8 mouse cellular contexts compared by ENCODE assay signal in the genomic region with DNA sequence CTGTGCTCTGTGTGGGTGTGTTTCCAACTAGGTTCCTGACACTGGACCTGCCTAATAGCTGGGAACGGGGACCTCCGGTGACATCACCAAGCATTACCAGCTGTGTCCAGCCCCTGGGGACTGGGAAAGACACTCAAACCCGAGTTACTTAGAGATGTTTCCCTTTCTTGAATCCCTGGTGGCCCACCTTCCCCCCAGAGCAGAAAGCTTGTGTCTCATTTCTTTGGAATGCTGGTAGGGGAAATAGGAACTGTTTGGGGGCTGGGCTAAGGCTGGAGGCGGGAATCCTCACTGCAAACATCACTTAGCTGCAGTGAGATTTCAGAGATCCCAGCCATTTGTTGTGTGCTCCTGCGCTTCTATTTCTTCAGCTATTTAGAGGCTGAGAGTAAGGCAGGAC. TPM values are rescaled to one million over a fixed set of nuclear protein-coding genes. Genes with fewer than 3 reads are reported as not detected.
DNase-seq lines count a peak whose midpoint lies in the region; ATAC-seq and TF ChIP-seq lines count a peak whose summit lies in the region.

No protein-coding gene starts in this region.

- H3K27ac ChIP-seq in lung, postnatal 0 days (ENCODE audit: low read length) = peak overlapping the region; percentile 20; the same call in 1 of the 2 replicates
- no peak overlapping the region for H3K27ac ChIP-seq in forebrain, embryonic 15.5 days (replicated peaks)
- peak overlapping the region; percentile 50 for H3K27ac ChIP-seq in limb, embryonic 14.5 days (replicated peaks; ENCODE audit: low read depth, low read length)
- H3K27ac ChIP-seq in stomach, embryonic 15.5 days = peak overlapping the region; percentile 79

- TF ChIP-seq CTCF in lung, postnatal 0 days (IDR thresholded peaks at IDR 0.05) = no peak

- H3K4me1 ChIP-seq in lung, postnatal 0 days (ENCODE audit: insufficient read depth, low read depth, low read length) = peaks cover 10% of the 10 kb centered on the region
- H3K4me1 ChIP-seq in forebrain, embryonic 15.5 days = peaks cover 19% of the 10 kb centered on the region
- peaks cover 8% of the 10 kb centered on the region for H3K4me1 ChIP-seq in limb, embryonic 14.5 days (ENCODE audit: control insufficient read depth, insufficient read depth, low read length)
- peaks cover 27% of the 10 kb centered on the region for H3K4me1 ChIP-seq in stomach, embryonic 15.5 days

- peak overlapping the region; percentile 13; the same call in 1 of the 2 replicates for H3K9ac ChIP-seq in lung, postnatal 0 days (replicated peaks; ENCODE audit: low read depth)
- H3K9ac ChIP-seq in forebrain, embryonic 15.5 days (replicated peaks) = no peak overlapping the region
- H3K9ac ChIP-seq in limb, embryonic 14.5 days (ENCODE audit: low read depth, low read length, severe bottlenecking) = peak overlapping the region; percentile 51
- no peak overlapping the region for H3K9ac ChIP-seq in stomach, embryonic 15.5 days

- no peaks in the 10 kb centered on the region for H3K36me3 ChIP-seq in lung, postnatal 0 days (ENCODE audit: insufficient read depth, low read length)
- no peaks in the 10 kb centered on the region for H3K36me3 ChIP-seq in forebrain, embryonic 15.5 days
- H3K36me3 ChIP-seq in limb, embryonic 14.5 days (ENCODE audit: control insufficient read depth, insufficient read depth, low read length) = no peaks in the 10 kb centered on the region
- no peaks in the 10 kb centered on the region for H3K36me3 ChIP-seq in stomach, embryonic 15.5 days

- DNase-seq in lung, postnatal 0 days (ENCODE audit: low spot score) = peak; percentile 51
- no peak for DNase-seq in lung, postnatal 14 days
- peak; percentile 38 for DNase-seq in limb, embryonic 14.5 days (ENCODE audit: low spot score)
- DNase-seq in urinary bladder, postnatal 36 days (ENCODE audit: low spot score in 2 of 2) = no peak
- DNase-seq in urinary bladder, adult 18-20 months (ENCODE audit: low spot score in 2 of 2) = no peak
- no peak for DNase-seq in yolk sac, embryonic 10.5 days (ENCODE audit: low spot score)

- 7% methylated on average over 5 of the region's 5 CpGs for WGBS in lung, postnatal 0 days
- 23% methylated on average over 5 of the region's 5 CpGs for WGBS in forebrain, embryonic 15.5 days
- WGBS in limb, embryonic 14.5 days = 5% methylated on average over 5 of the region's 5 CpGs
- 8% methylated on average over 5 of the region's 5 CpGs for WGBS in stomach, embryonic 15.5 days

- H3K27me3 ChIP-seq in lung, postnatal 0 days (replicated peaks; ENCODE audit: insufficient read depth, low read length) = no peaks in the 10 kb centered on the region
- H3K27me3 ChIP-seq in forebrain, embryonic 15.5 days = peaks cover 6% of the 10 kb centered on the region; the same call in 1 of the 2 replicates
- no peaks in the 10 kb centered on the region for H3K27me3 ChIP-seq in limb, embryonic 14.5 days (ENCODE audit: control insufficient read depth, insufficient read depth, low read length)
- no peaks in the 10 kb centered on the region for H3K27me3 ChIP-seq in stomach, embryonic 15.5 days (replicated peaks)

- ATAC-seq in lung, postnatal 0 days = no peak
- no peak for ATAC-seq in forebrain, embryonic 15.5 days (replicated peaks)
- no peak for ATAC-seq in limb, embryonic 14.5 days (ENCODE audit: low FRiP score, low read depth)
- no peak for ATAC-seq in stomach, embryonic 15.5 days (ENCODE audit: insufficient read depth, low FRiP score, low read depth)

- H3K4me3 ChIP-seq in lung, postnatal 0 days (ENCODE audit: low read depth, low read length) = peak overlapping the region; percentile 27
- no peak overlapping the region for H3K4me3 ChIP-seq in forebrain, embryonic 15.5 days
- H3K4me3 ChIP-seq in limb, embryonic 14.5 days (replicated peaks; ENCODE audit: low read length) = peak overlapping the region; percentile 42
- peak overlapping the region; percentile 38 for H3K4me3 ChIP-seq in stomach, embryonic 15.5 days (replicated peaks)

- peak overlapping the region; percentile 68 for H3K4me2 ChIP-seq in lung, postnatal 0 days (replicated peaks; ENCODE audit: low read depth, low read length)
- peak overlapping the region; percentile 38 for H3K4me2 ChIP-seq in forebrain, embryonic 15.5 days (replicated peaks)
- peak overlapping the region; percentile 84 for H3K4me2 ChIP-seq in limb, embryonic 14.5 days (replicated peaks; ENCODE audit: low read depth, low read length, severe bottlenecking)
- H3K4me2 ChIP-seq in stomach, embryonic 15.5 days = peak overlapping the region; percentile 81

- no peaks in the 10 kb centered on the region for H3K9me3 ChIP-seq in lung, postnatal 0 days (ENCODE audit: low read length)
- no peaks in the 10 kb centered on the region for H3K9me3 ChIP-seq in forebrain, embryonic 15.5 days
- H3K9me3 ChIP-seq in limb, embryonic 14.5 days (ENCODE audit: control insufficient read depth, low read length) = no peaks in the 10 kb centered on the region
- no peaks in the 10 kb centered on the region for H3K9me3 ChIP-seq in stomach, embryonic 15.5 days

- TF ChIP-seq POLR2A in limb, embryonic 14.5 days (IDR thresholded peaks at IDR 0.05; ENCODE audit: borderline replicate concordance, extremely low read depth, insufficient read depth, insufficient read length) = no peak

- no peak for TF ChIP-seq EP300 in lung, postnatal 0 days (IDR thresholded peaks at IDR 0.05)

RNA-seq across cellular contexts. Expression of a gene that starts 4.1 kb away (rescaled TPM):
- 165 and 171 TPM in 2 replicates for polyA plus RNA-seq in lung, postnatal 0 days (2015; fragmentation: Nextera tagmentation; extraction: Ambion mirVana)
- polyA plus RNA-seq in forebrain, embryonic 15.5 days (2015; fragmentation: Nextera tagmentation; extraction: Ambion mirVana) = 217 and 221 TPM in 2 replicates
- polyA plus RNA-seq in limb, embryonic 14.5 days (2012; rRNA removed) = 145 and 257 TPM in 2 replicates
- polyA plus RNA-seq in limb, embryonic 14.5 days (2014; fragmentation: Nextera tagmentation; extraction: Ambion mirVana) = 292 and 299 TPM in 2 replicates
- 284 and 293 TPM in 2 replicates for polyA plus RNA-seq in stomach, embryonic 15.5 days (2015; fragmentation: Nextera tagmentation; extraction: Ambion mirVana)

RNA-seq across cellular contexts. Expression of a gene that starts 11.7 kb away (rescaled TPM):
- 3.9 and 4.7 TPM in 2 replicates for polyA plus RNA-seq in lung, postnatal 0 days (2015; fragmentation: Nextera tagmentation; extraction: Ambion mirVana)
- polyA plus RNA-seq in forebrain, embryonic 15.5 days (2015; fragmentation: Nextera tagmentation; extraction: Ambion mirVana) = 23.7 and 25.9 TPM in 2 replicates
- 5.7 and 7.1 TPM in 2 replicates for polyA plus RNA-seq in limb, embryonic 14.5 days (2012; rRNA removed)
- 4.4 and 5.7 TPM in 2 replicates for polyA plus RNA-seq in limb, embryonic 14.5 days (2014; fragmentation: Nextera tagmentation; extraction: Ambion mirVana)
- polyA plus RNA-seq in stomach, embryonic 15.5 days (2015; fragmentation: Nextera tagmentation; extraction: Ambion mirVana) = 5.9 and 6.2 TPM in 2 replicates

RNA-seq across cellular contexts. Expression of a gene that starts 22.8 kb away (rescaled TPM):
- 10.9 and 12.5 TPM in 2 replicates for polyA plus RNA-seq in lung, postnatal 0 days (2015; fragmentation: Nextera tagmentation; extraction: Ambion mirVana)
- 10.3 and 11.1 TPM in 2 replicates for polyA plus RNA-seq in forebrain, embryonic 15.5 days (2015; fragmentation: Nextera tagmentation; extraction: Ambion mirVana)
- 20.9 and 25.8 TPM in 2 replicates for polyA plus RNA-seq in limb, embryonic 14.5 days (2012; rRNA removed)
- 10.6 and 11.4 TPM in 2 replicates for polyA plus RNA-seq in limb, embryonic 14.5 days (2014; fragmentation: Nextera tagmentation; extraction: Ambion mirVana)
- polyA plus RNA-seq in stomach, embryonic 15.5 days (2015; fragmentation: Nextera tagmentation; extraction: Ambion mirVana) = 13.6 and 15.8 TPM in 2 replicates

Comparison
In these comparisons a context has a peak if more than half of its experiments do, and no peak if none do; other contexts are left out.
1. DNase-seq: peak in lung, postnatal 0 days (single experiment) and limb, embryonic 14.5 days (single experiment); none in lung, postnatal 14 days (single experiment), urinary bladder, postnatal 36 days (0 of 2), urinary bladder, adult 18-20 months (0 of 2) and yolk sac, embryonic 10.5 days (single experiment).
2. H3K9ac ChIP-seq: peak in lung, postnatal 0 days (single experiment) and limb, embryonic 14.5 days (single experiment); none in forebrain, embryonic 15.5 days (single experiment) and stomach, embryonic 15.5 days (single experiment).
3. Peak in every context shown above with its lines, with median percentiles within 50 percentile points of each other: H3K4me2 ChIP-seq.